Mouse (Mus musculus) forelimb bud, embryonic 11.5 days (tissue): ENCODE data around the gene Osbp.
"Not testable (repeated sequence)": the region's sequence is repeated elsewhere in the genome, so short reads cannot be mapped to it uniquely, and the experiment has no call there.

Experiments used
- DNase-seq: peaks from one replicate; pipeline ENCODE4 v3.0.0-alpha.2; 2012; ENCODE audit warnings: low read depth, low spot score

Osbp gene

GRCm38 (mm10) chr19:11965023-11965942, at the start of gene Osbp:
TSS of gene Osbp (plus strand) at chr19:11965941.
- DNase-seq, result peak; percentile 100

GRCm38 (mm10) chr19:11922068-11922467, 43.7 kb upstream of the Osbp start:
- DNase-seq, result no peak

- not testable (repeated sequence) for DNase-seq
These were observed 43.2 kb upstream of the Osbp start for GRCm38 (mm10) chr19:11922515-11922914.

- DNase-seq, result no peak
These were observed 39.4 kb upstream of the Osbp start for GRCm38 (mm10) chr19:11926380-11926779.

- DNase-seq, result no peak
These were observed 37.6 kb upstream of the Osbp start for GRCm38 (mm10) chr19:11928025-11928748.

GRCm38 (mm10) chr19:11946460-11946859, 19.3 kb upstream of the Osbp start:
- not testable (repeated sequence) for DNase-seq

- no peak for DNase-seq
These were observed 15.9 kb upstream of the Osbp start for GRCm38 (mm10) chr19:11949878-11950277.

- DNase-seq, result no peak
These were observed 15.0 kb upstream of the Osbp start for GRCm38 (mm10) chr19:11950747-11951146.

GRCm38 (mm10) chr19:11954206-11954605, 11.5 kb upstream of the Osbp start:
- DNase-seq, result no peak

GRCm38 (mm10) chr19:11956636-11957035, 9.1 kb upstream of the Osbp start:
- DNase-seq, result no peak

GRCm38 (mm10) chr19:11957396-11957795, 8.3 kb upstream of the Osbp start:
- DNase-seq, result no peak

- DNase-seq, result no peak
These were observed 7.9 kb upstream of the Osbp start for GRCm38 (mm10) chr19:11957846-11958245.

- no peak for DNase-seq
These were observed 1.5 kb upstream of the Osbp start for GRCm38 (mm10) chr19:11964266-11964665.

GRCm38 (mm10) chr19:11966201-11966636, 478 bp downstream of the Osbp start:
- peak; percentile 12 for DNase-seq

GRCm38 (mm10) chr19:11969155-11970050, 3.7 kb downstream of the Osbp start:
- no peak for DNase-seq

- DNase-seq, result no peak
These were observed 7.9 kb downstream of the Osbp start for GRCm38 (mm10) chr19:11973511-11974222.

GRCm38 (mm10) chr19:11974223-11974540, 8.4 kb downstream of the Osbp start:
- no peak for DNase-seq

GRCm38 (mm10) chr19:11975683-11976082, 9.9 kb downstream of the Osbp start:
- no peak for DNase-seq

- DNase-seq, result no peak
These were observed 11.6 kb downstream of the Osbp start for GRCm38 (mm10) chr19:11977363-11977762.

GRCm38 (mm10) chr19:11980471-11980870, 14.7 kb downstream of the Osbp start:
- no peak for DNase-seq

GRCm38 (mm10) chr19:11984614-11985013, 18.9 kb downstream of the Osbp start:
- not testable (repeated sequence) for DNase-seq
